Mouse (Mus musculus) ES-Bruce4 (cell line): ENCODE results near the gene Galntl6. TPM values are rescaled to one million over a fixed set of nuclear protein-coding genes. Genes with fewer than 3 reads are reported as not detected.

Source experiments
- H3K27ac ChIP-seq: 2 replicates; pipeline ENCODE4 v1.5.1; 2012; ENCODE audit warnings: low read length, inconsistent platforms; ENCODE audit not compliant: insufficient read depth
- H3K27me3 ChIP-seq: 2 replicates; pipeline ENCODE4 v1.6.1; 2012; ENCODE audit warnings: mild to moderate bottlenecking, low read length, inconsistent platforms; ENCODE audit not compliant: control insufficient read depth, poor library complexity, insufficient read depth, severe bottlenecking
- H3K36me3 ChIP-seq: 2 replicates; pipeline ENCODE4 v1.6.1; 2012; ENCODE audit warnings: inconsistent platforms, mild to moderate bottlenecking, low read length, moderate library complexity; ENCODE audit not compliant: control insufficient read depth, poor library complexity, insufficient read depth, severe bottlenecking
- H3K4me1 ChIP-seq: one replicate; pipeline ENCODE4 v1.8.1; 2011; ENCODE audit warnings: low read length; ENCODE audit not compliant: control insufficient read depth, insufficient read depth
- H3K4me3 ChIP-seq: 2 replicates; pipeline ENCODE4 v1.5.1; 2011; ENCODE audit warnings: low read depth, mild to moderate bottlenecking, low read length
- H3K9ac ChIP-seq: 2 replicates; pipeline ENCODE4 v1.6.1; 2012; ENCODE audit warnings: low read depth, mild to moderate bottlenecking, inconsistent platforms; ENCODE audit not compliant: poor library complexity, severe bottlenecking
- H3K9me3 ChIP-seq: replicated peaks from 2 replicates; pipeline ENCODE4 v1.6.1; 2012; ENCODE audit warnings: mild to moderate bottlenecking, low read length, inconsistent platforms; ENCODE audit not compliant: control insufficient read depth, poor library complexity, insufficient read depth, severe bottlenecking
- CTCF ChIP-seq: IDR thresholded peaks from one replicate; pipeline ENCODE4 v1.8.1; 2011; ENCODE audit warnings: low read depth, low read length
- EP300 ChIP-seq: IDR thresholded peaks from 2 replicates; pipeline ENCODE4 v1.6.1; 2011; ENCODE audit warnings: low read depth, low read length; ENCODE audit not compliant: insufficient read depth
- POLR2A ChIP-seq: IDR thresholded peaks from one replicate; pipeline ENCODE4 v1.8.1; 2011; ENCODE audit warnings: low read length; ENCODE audit not compliant: insufficient read depth
- polyA plus RNA-seq: library from polyadenylated mRNA; stranded (reverse); fragments of >200 nt; gene quantifications from 2 replicates; pipeline ENCODE4 v1.2.4, GENCODE M21; 2011; ENCODE audit warnings: low read depth; ENCODE audit not compliant: missing spikeins, insufficient read depth, insufficient read length

Galntl6 gene
- polyA plus RNA-seq, 1 experiment, result not detected

DNA sequence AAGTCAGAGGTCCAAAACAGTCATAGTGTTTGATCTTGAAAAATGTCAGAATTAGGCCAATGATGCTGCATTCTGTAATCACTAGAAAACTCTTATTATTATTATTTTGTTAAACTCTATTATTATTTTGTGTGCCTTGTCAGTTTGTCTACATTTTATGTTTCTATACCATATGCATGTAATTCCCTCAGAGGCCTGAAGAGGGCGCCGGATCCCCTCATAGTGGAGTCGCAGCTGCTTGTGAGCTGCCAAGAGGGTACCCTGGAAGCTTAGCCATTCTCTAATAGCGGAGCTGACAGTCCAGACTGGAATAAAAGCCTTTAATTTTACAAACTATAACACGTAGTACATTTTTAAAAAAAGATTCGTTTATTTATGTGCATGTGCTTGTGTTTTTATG, 945.8 kb downstream of the Galntl6 start:
- Histone ChIP-seq H3K4me3 (no peak overlapping the region), H3K27ac (no peak overlapping the region), H3K27me3 (no peaks in the 10 kb centered on the region), H3K4me1 (no peaks in the 10 kb centered on the region), H3K9ac (no peak overlapping the region), H3K36me3 (no peaks in the 10 kb centered on the region), H3K9me3 (no peaks in the 10 kb centered on the region)
- TF ChIP-seq CTCF (peak; percentile 61), POLR2A (no peak), EP300 (no peak)

DNA sequence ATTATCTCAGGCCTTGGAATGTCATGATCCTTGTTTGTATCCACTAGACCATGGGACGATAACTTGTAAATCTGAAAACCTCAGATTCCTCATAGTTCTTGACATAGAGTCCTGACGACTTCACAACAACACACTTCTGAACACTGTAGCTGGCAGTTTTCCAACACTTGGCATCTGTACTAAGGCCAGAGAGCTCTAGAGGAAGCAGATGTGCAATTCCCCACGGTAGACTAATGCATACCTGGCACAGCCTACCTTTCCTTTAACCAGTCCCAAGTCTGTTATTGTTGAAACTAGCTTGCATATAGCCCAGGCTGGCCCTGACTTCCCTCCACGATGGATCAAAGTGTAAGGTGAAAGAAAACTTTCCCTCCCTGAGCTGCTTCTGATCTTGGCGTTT, 946.9 kb downstream of the Galntl6 start:
- Histone ChIP-seq H3K9me3 (no peaks in the 10 kb centered on the region), H3K36me3 (no peaks in the 10 kb centered on the region), H3K4me1 (no peaks in the 10 kb centered on the region), H3K27me3 (no peaks in the 10 kb centered on the region), H3K9ac (no peak overlapping the region), H3K27ac (no peak overlapping the region), H3K4me3 (no peak overlapping the region)
- TF ChIP-seq CTCF (no peak), POLR2A (no peak), EP300 (no peak)

- no peak for TF ChIP-seq CTCF
- TF ChIP-seq EP300, result no peak
- no peak for TF ChIP-seq POLR2A
- H3K4me3 ChIP-seq, result no peak overlapping the region
- H3K9ac ChIP-seq, result no peak overlapping the region
- H3K27me3 ChIP-seq, result no peaks in the 10 kb centered on the region
- H3K36me3 ChIP-seq, result no peaks in the 10 kb centered on the region
- no peak overlapping the region for H3K27ac ChIP-seq
- H3K9me3 ChIP-seq, result no peaks in the 10 kb centered on the region
- H3K4me1 ChIP-seq, result no peaks in the 10 kb centered on the region
Observed at GRCm38 (mm10) chr8:57962286-57963110, 949.9 kb downstream of the Galntl6 start.

GRCm38 (mm10) chr8:57959136-57959535, 953.3 kb downstream of the Galntl6 start:
- H3K4me1 ChIP-seq, result no peaks in the 10 kb centered on the region
- no peaks in the 10 kb centered on the region for H3K36me3 ChIP-seq
- H3K27me3 ChIP-seq, result no peaks in the 10 kb centered on the region
- H3K27ac ChIP-seq, result no peak overlapping the region
- no peaks in the 10 kb centered on the region for H3K9me3 ChIP-seq
- no peak for TF ChIP-seq EP300
- no peak for TF ChIP-seq CTCF
- H3K4me3 ChIP-seq, result no peak overlapping the region
- H3K9ac ChIP-seq, result no peak overlapping the region

GRCm38 (mm10) chr8:57958121-57958901, 954.1 kb downstream of the Galntl6 start:
- Histone ChIP-seq H3K27ac (no peak overlapping the region), H3K9me3 (no peaks in the 10 kb centered on the region), H3K9ac (no peak overlapping the region), H3K4me1 (no peaks in the 10 kb centered on the region), H3K27me3 (no peaks in the 10 kb centered on the region), H3K36me3 (no peaks in the 10 kb centered on the region), H3K4me3 (no peak overlapping the region)
- no peak for TF ChIP-seq EP300
- no peak for TF ChIP-seq CTCF
- TF ChIP-seq POLR2A, result no peak

- H3K27me3 ChIP-seq, result no peaks in the 10 kb centered on the region
- H3K27ac ChIP-seq, result no peak overlapping the region
- H3K4me1 ChIP-seq, result no peaks in the 10 kb centered on the region
- no peaks in the 10 kb centered on the region for H3K36me3 ChIP-seq
- H3K4me3 ChIP-seq, result no peak overlapping the region
- no peak for TF ChIP-seq POLR2A
- TF ChIP-seq CTCF, result no peak
- TF ChIP-seq EP300, result no peak
- no peak overlapping the region for H3K9ac ChIP-seq
- no peaks in the 10 kb centered on the region for H3K9me3 ChIP-seq
Observed at GRCm38 (mm10) chr8:57955501-57955900, 956.9 kb downstream of the Galntl6 start.
